Mouse (Mus musculus) lung, adult 18-20 months (tissue): ENCODE results near the gene Krt33b.

ENCODE experiments used
- DNase-seq, 2 experiments: peaks; one replicate each; pipeline ENCODE4 v3.0.0; 2022; ENCODE audit warnings: mixed read lengths in 2 of 2

Gene Krt33b

DNA sequence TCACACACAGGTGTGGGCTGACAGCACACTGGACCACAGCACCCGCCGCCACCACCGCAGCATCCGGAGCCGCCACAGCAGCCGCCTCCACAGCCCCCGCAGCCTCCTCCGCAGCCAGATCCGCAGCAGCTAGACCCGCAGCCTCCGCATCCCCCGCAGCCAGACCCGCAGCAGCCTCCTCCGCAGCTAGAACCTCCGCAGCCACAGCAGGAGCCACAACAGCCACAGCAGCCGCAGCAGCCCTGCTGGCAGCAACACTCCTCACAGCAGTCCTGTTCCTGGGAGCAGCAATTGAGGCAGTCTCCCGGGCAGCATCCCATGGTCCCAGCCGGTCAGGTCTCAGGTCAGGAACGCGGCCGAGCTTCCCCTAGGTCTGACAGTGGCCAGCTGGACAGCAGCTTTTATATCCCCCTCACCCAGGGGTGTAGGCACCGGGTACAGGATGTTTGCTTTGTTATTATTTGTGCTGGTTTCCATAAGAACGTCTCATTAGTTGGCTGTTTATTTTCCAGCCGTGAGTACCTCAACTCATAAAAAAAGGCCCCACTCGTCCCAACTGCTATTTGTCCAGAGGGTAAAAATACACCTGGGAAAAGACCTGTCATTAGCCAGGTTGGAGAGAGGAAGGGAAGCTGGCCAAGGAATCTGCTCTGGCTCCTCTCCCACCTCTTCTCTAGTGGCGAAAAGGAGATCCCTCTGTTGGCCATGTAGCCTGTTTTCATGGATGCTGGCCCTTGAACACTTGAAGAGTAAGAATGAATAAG, 35.9 kb downstream of the Krt33b start, which contains the start of gene Krtap17-1:
Krtap17-1 (minus strand) TSS at position 375 of the 764 bp plus-strand sequence.
- DNase-seq = peak; percentile 17 to 56

- no peak for DNase-seq
Measured at GRCm38 (mm10) chr11:99990571-99990970, 39.1 kb downstream of the Krt33b start.

GRCm38 (mm10) chr11:99989881-99990405, 39.7 kb downstream of the Krt33b start:
- DNase-seq = no peak

DNA sequence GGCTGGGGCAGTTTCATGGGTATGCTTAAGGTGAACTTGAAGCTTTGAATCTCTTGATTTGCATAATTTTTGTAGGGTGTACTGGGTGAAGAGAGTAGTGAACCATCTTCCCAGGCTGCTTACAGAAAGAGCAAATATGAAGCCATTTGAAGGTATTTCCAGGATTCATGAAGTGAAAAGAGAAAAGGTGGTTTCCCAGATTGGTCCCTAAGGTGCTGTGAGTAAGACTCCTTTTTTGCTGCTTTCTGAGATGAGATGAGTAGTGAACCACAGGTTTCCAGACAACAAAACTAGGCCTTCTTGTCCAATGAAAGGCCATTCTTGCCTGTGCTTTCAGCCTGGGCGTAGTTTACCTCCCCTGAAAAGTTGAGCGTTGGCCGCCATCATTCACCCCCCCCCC, 41.1 kb downstream of the Krt33b start:
- DNase-seq = no peak

DNA sequence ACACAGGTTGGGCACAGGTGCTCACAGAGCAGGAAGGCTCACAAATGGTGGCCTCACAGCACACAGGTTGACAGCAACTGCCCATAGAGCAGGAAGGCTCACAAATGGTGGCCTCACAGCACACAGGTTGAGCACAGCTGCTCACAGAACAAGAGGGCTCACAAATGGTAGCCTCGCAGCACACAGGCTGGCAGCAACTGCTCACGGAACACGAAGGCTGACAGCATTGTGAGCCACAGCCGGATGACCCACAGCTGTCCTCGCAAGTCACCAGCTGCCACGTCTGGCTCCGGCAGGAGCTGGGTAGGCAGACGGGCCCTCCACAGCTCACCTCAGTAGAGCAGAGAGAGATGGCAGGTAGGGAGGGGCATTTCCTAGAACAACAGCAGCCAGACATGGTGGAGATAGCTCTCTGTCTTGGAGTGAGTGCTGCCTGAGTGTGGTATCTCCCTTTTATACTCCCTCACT, 43.5 kb downstream of the Krt33b start, which contains the start of gene Krtap16-1:
Krtap16-1 (minus strand) TSS at position 418 of the 468 bp plus-strand sequence.
- DNase-seq = no peak

DNA sequence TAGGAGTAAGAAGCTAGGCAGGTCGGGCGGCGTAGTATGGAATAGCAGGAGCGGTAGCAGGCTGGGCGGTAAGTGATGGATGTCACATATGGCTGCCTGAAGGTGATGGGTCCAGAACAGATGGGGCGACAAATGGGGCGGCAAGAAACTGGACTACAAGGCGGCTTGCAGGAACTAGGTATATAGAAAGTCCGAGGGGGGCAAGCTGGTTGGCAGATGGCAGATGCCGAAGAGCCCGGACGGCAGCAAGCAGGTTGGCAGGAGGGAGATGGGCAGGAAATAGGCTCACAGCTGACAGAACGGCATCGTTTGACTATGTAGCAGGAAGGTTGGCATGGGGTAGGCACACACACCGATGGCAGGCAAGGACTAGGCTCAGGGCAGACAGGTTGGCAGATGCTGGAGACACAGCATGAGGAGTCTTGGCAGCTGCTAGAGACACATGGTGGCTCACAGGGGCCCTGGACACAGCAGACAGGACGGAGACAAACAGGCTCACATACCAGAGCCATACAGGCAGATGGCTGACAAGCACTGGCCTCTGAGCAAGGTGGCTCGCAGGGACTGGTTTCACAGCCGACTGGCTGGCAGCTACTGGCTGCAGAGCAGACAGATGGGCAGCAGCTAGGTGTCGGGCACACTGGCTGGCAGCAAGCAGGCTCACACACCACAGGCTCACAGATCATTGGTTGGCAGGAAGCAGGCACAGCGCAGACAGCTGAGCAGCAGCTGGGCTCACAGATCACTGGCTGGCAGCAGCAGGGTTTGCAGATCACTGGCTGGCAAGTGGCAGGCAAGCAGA, 44.2 kb downstream of the Krt33b start:
- DNase-seq = no peak

DNA sequence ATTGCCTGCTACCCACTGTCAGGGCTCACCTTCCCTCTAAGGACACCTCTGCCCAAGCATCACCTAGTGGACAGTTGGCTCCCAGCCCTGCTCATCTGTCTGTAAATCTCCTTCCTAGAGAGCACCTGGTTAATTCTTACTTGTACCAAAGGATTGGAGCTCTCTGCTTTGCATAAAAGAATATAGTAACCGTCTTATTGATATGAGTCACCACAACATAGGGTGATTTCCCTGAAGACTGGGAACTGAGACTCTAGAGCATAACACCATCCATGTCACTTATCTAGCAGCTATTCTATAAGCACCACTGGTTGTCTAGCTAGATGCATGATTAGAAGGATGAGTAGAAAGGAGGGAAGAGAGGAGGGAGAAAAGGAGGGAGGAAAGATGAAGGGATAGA, 46.2 kb downstream of the Krt33b start:
- DNase-seq = no peak

GRCm38 (mm10) chr11:99982731-99983130, 46.9 kb downstream of the Krt33b start:
- no peak for DNase-seq

GRCm38 (mm10) chr11:99978953-99979352, 50.7 kb downstream of the Krt33b start, which contains the start of gene Krtap29-1:
Krtap29-1 (minus strand) TSS chr11:99979053.
- DNase-seq = no peak
